Mouse (Mus musculus): Measurements from ENCODE around the gene Wdr89.

GRCm38 (mm10) chr12:75701173-75702083, 32.1 kb upstream of the Wdr89 start:
- TF ChIP-seq GATA1 (IDR thresholded peaks at IDR 0.05; ENCODE audit: low read length): no peak
- no peak for TF ChIP-seq TAL1 (IDR thresholded peaks at IDR 0.05; ENCODE audit: low read length)
